Mouse (Mus musculus) monocyte, adult 5-6 weeks (primary cell): ENCODE results near the gene Mmp24. TPM values are rescaled to one million over a fixed set of nuclear protein-coding genes. Genes with fewer than 3 reads are reported as not detected.
"Not testable (repeated sequence)": the region's sequence is repeated elsewhere in the genome, so short reads cannot be mapped to it uniquely, and the experiment has no call there.

Experiments used
- ATAC-seq: fragments of 153-309, 156-312 bp; replicated peaks from 2 replicates; pipeline ENCODE4 v1.8.0; 2017; ENCODE audit warnings: mild to moderate bottlenecking; ENCODE audit not compliant: low TSS enrichment, insufficient number of reproducible peaks, severe bottlenecking, poor library complexity, low FRiP score
- total RNA-seq: library from RNA; stranded (forward); fragments of 200-1000, 200-491, 200-594 nt; gene quantifications from 3 replicates; pipeline ENCODE4 v1.2.3, GENCODE M21; 2017

The Mmp24 gene
- 0.10 TPM in 1 of 3 replicates, not detected in the others for total RNA-seq

- no peak for ATAC-seq
Observed at GRCm38 (mm10) chr2:155774927-155775684, at the start of gene Mmp24. TSS of gene Mmp24 (plus strand) at chr2:155775342.

GRCm38 (mm10) chr2:155726302-155726701 is 48.8 kb upstream of the Mmp24 start:
- ATAC-seq = no peak

DNA sequence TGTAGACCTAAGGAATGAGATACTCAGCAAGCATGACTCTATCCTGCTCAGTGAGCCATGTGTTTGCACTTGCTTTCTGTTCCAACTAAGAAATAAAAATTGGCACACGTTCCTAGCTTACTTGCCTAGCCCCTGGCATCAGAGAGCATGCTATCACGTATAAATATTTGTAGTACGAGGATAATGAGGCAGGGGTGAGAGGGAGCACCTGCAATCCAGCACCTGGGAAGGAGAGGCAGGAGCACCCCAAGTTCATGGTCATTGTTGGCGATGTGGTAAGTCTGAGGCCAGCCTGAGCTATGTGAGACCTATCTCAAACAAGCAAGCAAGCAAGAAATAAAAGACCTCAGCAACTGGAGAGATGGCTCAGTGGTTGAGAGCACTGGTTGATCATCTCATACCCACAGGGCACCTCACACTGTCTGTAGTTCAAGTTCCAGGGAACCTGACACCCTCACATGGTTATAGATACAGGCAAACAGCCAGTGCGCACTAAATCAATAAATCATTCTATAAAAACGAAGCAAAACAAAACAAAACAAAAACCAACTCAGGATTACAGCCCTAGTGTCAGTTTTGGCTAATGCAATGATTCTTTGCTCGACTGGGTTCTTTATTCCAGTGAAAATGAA is 47.3 kb upstream of the Mmp24 start:
- ATAC-seq = no peak

GRCm38 (mm10) chr2:155728742-155729141 is 46.4 kb upstream of the Mmp24 start:
- ATAC-seq = no peak

DNA sequence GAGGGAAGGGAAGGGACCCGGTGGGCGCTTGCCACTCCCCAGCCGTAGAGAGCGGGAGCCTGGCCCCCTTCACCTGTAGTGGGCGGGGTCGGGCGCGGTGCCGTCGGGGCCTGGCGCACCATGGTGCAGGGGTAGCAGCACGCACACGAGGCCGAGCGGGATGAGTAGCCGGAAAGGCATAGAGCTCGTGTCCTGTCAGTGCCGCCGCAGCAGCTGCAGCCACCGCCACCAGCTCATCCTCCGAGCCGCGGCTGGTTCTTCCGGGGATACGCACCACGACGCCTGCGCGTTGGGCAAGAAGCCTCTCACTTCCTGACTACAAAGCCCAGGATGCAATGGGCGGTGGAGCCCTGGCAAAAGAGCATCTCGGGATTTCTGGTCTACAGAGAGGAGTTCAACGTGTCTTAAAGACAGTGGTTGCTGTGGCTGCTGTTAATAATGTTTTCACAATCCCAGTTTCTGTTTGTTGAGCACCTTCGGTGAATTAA is 45.9 kb upstream of the Mmp24 start, which contains the start of gene Edem2:
Gene Edem2 (minus strand): TSS at position 318 of the 488 bp plus-strand sequence.
- ATAC-seq = peak; percentile 100

GRCm38 (mm10) chr2:155735080-155735479 is 40.1 kb upstream of the Mmp24 start:
- ATAC-seq = no peak

DNA sequence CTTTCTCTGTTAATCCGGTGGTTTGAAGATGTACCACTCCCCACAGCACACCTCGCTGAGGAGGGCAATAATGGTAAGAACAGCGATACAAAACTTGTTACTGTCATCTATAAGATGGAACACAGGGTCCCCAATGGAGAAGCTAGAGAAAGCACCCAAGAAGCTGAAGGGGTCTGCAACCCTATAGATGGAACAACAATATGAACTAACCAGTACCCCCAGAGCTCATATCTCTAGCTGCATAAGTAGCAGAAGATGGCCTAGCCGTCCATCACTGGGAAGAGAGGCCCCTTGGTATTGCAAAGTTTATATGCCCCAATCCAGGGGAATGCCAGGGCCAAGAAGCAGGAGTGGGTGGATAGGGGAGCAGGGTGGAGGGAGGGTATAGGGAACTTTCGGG is 39.4 kb upstream of the Mmp24 start, which contains the start of gene Gm17581:
Gene Gm17581 (minus strand): TSS at position 101 of the 400 bp plus-strand sequence.
- not testable (repeated sequence) for ATAC-seq

DNA sequence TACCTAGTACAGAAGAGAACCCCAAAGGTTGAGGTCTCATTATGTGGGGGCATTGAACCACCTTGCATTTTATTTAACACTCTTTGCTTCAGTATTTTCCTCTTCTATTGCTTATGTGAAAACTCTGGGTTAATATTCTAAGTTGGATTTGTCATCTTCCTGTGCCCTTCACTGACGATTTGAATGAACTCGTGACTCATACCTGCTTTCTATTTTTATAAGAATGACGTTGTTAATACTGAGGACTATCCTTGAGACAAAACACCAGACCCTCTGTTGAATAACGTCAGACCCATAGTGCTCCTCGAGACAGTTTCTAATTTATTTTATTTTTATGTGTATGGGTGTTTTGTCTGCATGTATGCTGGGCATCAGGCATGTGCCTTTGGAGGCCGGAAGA is 38.2 kb upstream of the Mmp24 start:
- no peak for ATAC-seq

DNA sequence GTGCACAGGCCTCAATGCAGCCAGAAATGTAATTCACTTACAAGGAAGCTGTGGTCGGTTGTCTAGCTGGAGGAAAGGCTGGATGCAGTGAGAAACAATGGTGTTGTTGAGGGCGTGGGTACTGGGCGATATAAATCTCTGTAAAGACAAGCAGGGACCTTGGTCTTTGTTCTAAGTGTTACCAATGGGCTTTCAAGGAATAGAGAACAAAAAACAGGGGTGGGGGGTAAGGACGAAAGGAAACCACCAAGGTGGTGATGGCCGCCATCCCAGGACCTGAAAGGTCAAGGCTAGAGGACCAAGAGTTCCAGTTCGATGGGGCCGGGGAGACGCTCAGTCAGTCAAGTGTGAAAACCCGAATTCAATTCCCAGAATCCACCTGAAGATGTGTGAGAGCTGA is 37.3 kb upstream of the Mmp24 start:
- no peak for ATAC-seq

GRCm38 (mm10) chr2:155742211-155742610 is 32.9 kb upstream of the Mmp24 start:
- ATAC-seq = no peak

- ATAC-seq = no peak
Observed at GRCm38 (mm10) chr2:155742931-155743337, 32.2 kb upstream of the Mmp24 start.

DNA sequence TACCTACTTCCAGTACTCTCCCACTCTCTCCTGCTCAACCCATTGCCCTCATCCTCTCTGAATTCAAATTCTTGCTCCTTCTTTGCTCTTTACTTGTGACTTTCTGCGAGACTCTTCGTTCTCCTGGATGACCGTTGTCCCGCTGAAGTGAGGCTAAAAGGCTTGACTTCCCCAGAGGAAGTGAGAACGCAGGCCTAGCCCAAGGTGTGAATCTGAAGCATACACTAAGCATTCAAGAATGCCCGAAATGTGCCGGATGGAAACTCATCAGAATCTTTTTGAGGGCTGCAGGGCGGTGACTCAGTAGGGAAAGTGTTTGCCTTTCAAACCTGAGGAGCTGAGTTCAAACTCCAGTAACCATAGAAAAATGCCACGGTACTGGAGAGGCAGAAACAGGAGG is 31.8 kb upstream of the Mmp24 start:
- no peak for ATAC-seq

DNA sequence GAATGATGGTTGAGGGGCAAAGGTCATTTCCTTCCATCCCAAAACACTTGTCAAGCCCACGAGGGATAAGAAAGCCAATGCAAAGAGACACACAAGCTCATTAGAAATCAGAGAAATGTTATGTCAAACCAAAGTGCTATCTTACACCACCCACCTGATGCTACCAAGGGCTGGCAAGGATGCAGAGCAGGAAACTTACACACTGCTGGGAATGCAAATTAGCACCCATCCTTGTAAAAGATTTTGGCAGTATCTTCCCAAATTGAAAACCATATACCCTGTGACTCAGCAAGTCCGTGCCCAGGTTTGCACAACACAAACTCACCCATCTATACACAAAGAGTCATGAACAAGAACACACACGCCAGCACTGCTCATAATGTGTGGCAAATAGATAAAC is 29.7 kb upstream of the Mmp24 start:
- no peak for ATAC-seq

GRCm38 (mm10) chr2:155749394-155749793 is 25.7 kb upstream of the Mmp24 start:
- ATAC-seq = no peak

- peak; percentile 45; the same call in 1 of the 2 replicates for ATAC-seq
Observed at GRCm38 (mm10) chr2:155751014-155751786, 23.9 kb upstream of the Mmp24 start, which contains the start of gene Procr. TSS of gene Procr (plus strand) at chr2:155751117.

DNA sequence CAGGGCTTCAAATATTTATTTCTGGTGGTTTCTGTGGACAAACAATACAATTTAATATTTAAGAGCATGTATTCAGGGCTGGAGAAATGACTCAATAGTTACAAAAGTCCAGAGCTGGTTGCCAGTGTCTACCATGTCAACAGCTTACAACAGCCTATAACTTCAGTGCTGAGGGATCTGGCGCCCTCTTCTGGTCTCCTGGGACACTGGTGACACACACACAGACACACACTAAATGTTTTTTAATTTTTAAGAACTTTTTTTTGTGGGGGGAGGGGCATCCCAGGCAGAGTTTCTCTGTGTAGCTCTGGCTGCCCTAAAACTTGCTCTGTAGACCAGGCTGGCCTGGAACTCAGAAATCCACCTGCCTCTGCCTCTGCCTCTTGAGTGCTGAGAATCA is 19.4 kb upstream of the Mmp24 start:
- no peak for ATAC-seq

DNA sequence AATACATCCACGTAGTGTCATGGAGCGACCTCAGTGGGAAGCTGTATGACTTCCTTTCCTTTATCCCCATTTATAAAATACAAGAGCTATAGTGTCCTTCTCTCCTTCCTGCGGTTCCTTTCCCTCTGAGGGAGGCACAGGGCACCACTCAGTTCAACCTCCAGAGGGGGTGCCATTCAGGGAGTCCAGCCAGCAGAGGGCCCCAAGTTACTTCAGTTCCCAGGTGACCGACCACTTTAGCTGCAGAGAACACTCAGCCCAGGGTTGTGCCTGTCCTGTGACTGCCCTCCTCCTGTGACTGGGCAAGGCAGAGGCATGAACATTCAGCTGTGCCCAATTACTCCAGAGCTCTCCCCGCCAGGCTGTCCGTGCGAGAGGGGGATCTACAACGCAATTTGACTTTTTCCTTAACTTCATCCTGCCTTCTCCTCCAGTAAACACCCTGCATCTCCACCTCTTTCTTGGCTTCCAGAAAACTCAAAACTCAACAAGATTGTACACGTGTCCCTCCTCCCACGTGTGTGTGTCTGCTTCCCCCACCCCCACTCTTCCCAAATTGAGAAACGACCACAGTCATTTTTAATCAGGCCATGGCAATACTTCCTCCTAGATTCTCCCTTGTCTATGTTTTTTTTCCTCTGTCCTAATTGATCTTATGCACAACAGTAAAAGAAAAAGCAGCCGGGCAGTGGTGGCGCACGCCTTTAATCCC is 18.1 kb upstream of the Mmp24 start:
- ATAC-seq = no peak

- peak; percentile 83 for ATAC-seq
Observed at GRCm38 (mm10) chr2:155764679-155765418, 10.3 kb upstream of the Mmp24 start.
